Mouse (Mus musculus) embryonic facial prominence, embryonic 14.5 days (tissue): ENCODE measurements at regions not wholly inside any gene's neighbourhood (a gene's known extent, or its start where the extent isn't known, plus 50 kb on each side); places are given as distances from the start of the nearest gene placed in this dataset.

Source experiments
- ATAC-seq: fragments of 200-750 bp; cut with Nextera tagmentation; 2 replicates; pipeline ENCODE4 v1.8.0; 2017; ENCODE audit warnings: low read depth, moderate number of reproducible peaks, moderate TSS enrichment
- DNase-seq: peaks from one replicate; pipeline ENCODE4 v3.0.0-alpha.2; 2015; ENCODE audit warnings: low spot score
- H3K27ac ChIP-seq: fragments of 300-500 bp; sonication (generic); replicated peaks from 2 replicates; pipeline ENCODE4 v1.5.1; 2014; ENCODE audit warnings: low read depth, mild to moderate bottlenecking, low read length, moderate library complexity
- H3K27me3 ChIP-seq: fragments of 300-500 bp; sonication (generic); replicated peaks from 2 replicates; pipeline ENCODE4 v1.6.1; 2014; ENCODE audit warnings: low read length; ENCODE audit not compliant: control insufficient read depth, insufficient read depth
- H3K36me3 ChIP-seq: fragments of 300-500 bp; sonication (generic); 2 replicates; pipeline ENCODE4 v1.6.1; 2014; ENCODE audit warnings: low read length, mixed read lengths; ENCODE audit not compliant: control insufficient read depth, insufficient read depth
- H3K4me1 ChIP-seq: fragments of 300-500 bp; sonication (generic); 2 replicates; pipeline ENCODE4 v1.6.1; 2014; ENCODE audit warnings: antibody characterized with exemption, low read length; ENCODE audit not compliant: control insufficient read depth, insufficient read depth
- H3K4me2 ChIP-seq: fragments of 300-500 bp; sonication (generic); 2 replicates; pipeline ENCODE4 v1.6.1; 2014; ENCODE audit warnings: low read depth, mild to moderate bottlenecking, low read length, moderate library complexity, mixed read lengths
- H3K4me3 ChIP-seq: fragments of 300-500 bp; sonication (generic); 2 replicates; pipeline ENCODE4 v1.5.1; 2014; ENCODE audit warnings: low read depth, mild to moderate bottlenecking, low read length
- H3K9ac ChIP-seq: fragments of 300-500 bp; sonication (generic); 2 replicates; pipeline ENCODE4 v1.6.1; 2014; ENCODE audit warnings: low read depth, mild to moderate bottlenecking, low read length, moderate library complexity, mixed read lengths
- H3K9me3 ChIP-seq: fragments of 300-500 bp; sonication (generic); 2 replicates; pipeline ENCODE4 v1.6.1; 2016; ENCODE audit warnings: low read length; ENCODE audit not compliant: control insufficient read depth
- WGBS: fragments of 180-500 bp; shearing (Covaris S2); extraction: QIAGEN DNeasy Blood & Tissue Kit; methylation state at CpG from one replicate; pipeline ENCODE4 v1.1.7; 2014; 5-methylcytosine and 5-hydroxymethylcytosine counted together

DNA sequence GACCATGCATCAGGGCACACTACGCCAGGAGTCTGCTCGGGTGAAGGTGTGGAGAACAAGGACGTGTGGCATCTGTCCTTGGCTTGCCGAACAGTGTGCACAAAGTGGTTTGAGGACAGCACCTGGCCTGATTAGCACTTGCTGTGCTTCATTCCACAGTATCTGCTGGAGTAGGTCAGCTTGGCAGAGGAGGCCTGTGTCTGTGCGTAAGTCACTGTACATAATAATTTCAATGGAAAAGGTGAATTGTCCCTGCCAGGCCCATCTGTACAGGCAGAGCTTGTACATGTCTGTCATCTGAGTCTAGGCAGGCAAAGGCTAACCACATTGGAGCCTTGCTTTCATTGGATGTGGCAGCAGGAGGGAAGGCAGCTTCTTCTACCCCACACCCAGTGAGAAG is 979.5 kb upstream of the Car8 start:
- H3K4me1 ChIP-seq: no peaks in the 10 kb centered on the region
- H3K4me2 ChIP-seq: no peak overlapping the region
- 91% methylated on average over 5 of the region's 5 CpGs for WGBS
- no peak for DNase-seq
- no peaks in the 10 kb centered on the region for H3K36me3 ChIP-seq
- no peak overlapping the region for H3K27ac ChIP-seq
- H3K27me3 ChIP-seq: no peaks in the 10 kb centered on the region
- H3K9ac ChIP-seq: no peak overlapping the region
- H3K9me3 ChIP-seq: no peaks in the 10 kb centered on the region
- no peak overlapping the region for H3K4me3 ChIP-seq
- no peak for ATAC-seq

DNA sequence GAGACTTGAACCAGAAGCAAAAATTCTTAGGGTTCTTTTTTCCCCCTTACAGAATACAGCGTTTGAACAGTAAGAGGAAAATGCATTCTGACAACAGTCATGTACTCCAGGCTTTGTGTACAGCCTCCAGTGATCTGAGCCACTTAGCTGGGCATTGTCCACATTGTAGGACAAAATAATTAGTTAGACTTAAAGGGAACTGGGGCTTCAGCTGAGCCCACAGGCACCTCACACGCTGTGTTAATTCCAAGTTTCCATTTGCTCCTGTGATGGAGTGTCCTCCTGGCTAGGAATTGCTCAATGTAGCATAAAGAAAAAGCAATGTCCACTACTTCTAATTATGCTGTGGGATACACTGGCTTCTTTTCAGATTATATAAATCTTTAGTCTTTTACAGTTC is 969.8 kb upstream of the Car8 start:
- Histone ChIP-seq H3K9ac (no peak overlapping the region), H3K27ac (no peak overlapping the region), H3K4me2 (no peak overlapping the region), H3K27me3 (no peaks in the 10 kb centered on the region), H3K36me3 (no peaks in the 10 kb centered on the region), H3K4me3 (no peak overlapping the region), H3K4me1 (no peaks in the 10 kb centered on the region), H3K9me3 (no peaks in the 10 kb centered on the region)
- 63% methylated on average over 2 of the region's 2 CpGs for WGBS
- DNase-seq (peak; percentile 5), ATAC-seq (no peak)

DNA sequence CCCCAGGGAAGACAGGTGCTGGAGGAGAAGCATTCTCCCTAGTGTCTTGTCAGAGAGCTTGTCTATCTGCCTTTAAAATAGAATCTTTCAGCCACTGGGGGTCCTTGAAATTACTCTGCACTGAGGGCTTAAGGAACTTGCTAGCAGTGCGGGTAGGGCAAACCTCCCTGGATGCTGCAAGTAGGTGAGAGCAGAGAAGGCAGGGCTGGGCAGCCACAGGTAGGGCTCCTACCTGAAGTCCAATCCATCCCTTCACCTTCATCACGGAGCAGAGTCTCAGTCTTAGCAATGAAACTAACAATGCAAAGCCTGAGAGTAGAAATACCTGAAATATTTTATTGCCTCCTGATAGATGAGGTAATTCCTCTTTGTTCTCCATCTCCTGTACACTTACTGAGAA is 961.2 kb upstream of the Car8 start:
- Histone ChIP-seq H3K27ac (no peak overlapping the region), H3K9ac (no peak overlapping the region), H3K9me3 (no peaks in the 10 kb centered on the region), H3K27me3 (no peaks in the 10 kb centered on the region), H3K36me3 (no peaks in the 10 kb centered on the region), H3K4me3 (no peak overlapping the region), H3K4me2 (no peak overlapping the region), H3K4me1 (no peaks in the 10 kb centered on the region)
- WGBS: 70% methylated on average over 2 of the region's 2 CpGs
- ATAC-seq: peak; percentile 41; the same call in 1 of the 2 replicates
- DNase-seq: no peak

- WGBS: 50% methylated on average over 4 of the region's 4 CpGs
- H3K4me1 ChIP-seq: no peaks in the 10 kb centered on the region
- H3K4me2 ChIP-seq: no peak overlapping the region
- no peak overlapping the region for H3K27ac ChIP-seq
- DNase-seq (no peak), ATAC-seq (no peak)
- H3K9me3 ChIP-seq: no peaks in the 10 kb centered on the region
- H3K4me3 ChIP-seq: no peak overlapping the region
- H3K9ac ChIP-seq: no peak overlapping the region
- H3K27me3 ChIP-seq: no peaks in the 10 kb centered on the region
- no peaks in the 10 kb centered on the region for H3K36me3 ChIP-seq
Observed at GRCm38 (mm10) chr4:9196435-9196834, 957.6 kb upstream of the Car8 start.

GRCm38 (mm10) chr4:9193121-9193520 is 954.3 kb upstream of the Car8 start:
- 63% methylated on average over 6 of the region's 6 CpGs for WGBS
- ATAC-seq: no peak
- Histone ChIP-seq H3K36me3 (no peaks in the 10 kb centered on the region), H3K27ac (no peak overlapping the region), H3K9me3 (no peaks in the 10 kb centered on the region), H3K27me3 (no peaks in the 10 kb centered on the region), H3K9ac (0 out of 2 replicates have a peak overlapping the region, but pooled peaks have one; percentile 2), H3K4me2 (no peak overlapping the region), H3K4me1 (no peaks in the 10 kb centered on the region), H3K4me3 (no peak overlapping the region)
- DNase-seq: no peak

DNA sequence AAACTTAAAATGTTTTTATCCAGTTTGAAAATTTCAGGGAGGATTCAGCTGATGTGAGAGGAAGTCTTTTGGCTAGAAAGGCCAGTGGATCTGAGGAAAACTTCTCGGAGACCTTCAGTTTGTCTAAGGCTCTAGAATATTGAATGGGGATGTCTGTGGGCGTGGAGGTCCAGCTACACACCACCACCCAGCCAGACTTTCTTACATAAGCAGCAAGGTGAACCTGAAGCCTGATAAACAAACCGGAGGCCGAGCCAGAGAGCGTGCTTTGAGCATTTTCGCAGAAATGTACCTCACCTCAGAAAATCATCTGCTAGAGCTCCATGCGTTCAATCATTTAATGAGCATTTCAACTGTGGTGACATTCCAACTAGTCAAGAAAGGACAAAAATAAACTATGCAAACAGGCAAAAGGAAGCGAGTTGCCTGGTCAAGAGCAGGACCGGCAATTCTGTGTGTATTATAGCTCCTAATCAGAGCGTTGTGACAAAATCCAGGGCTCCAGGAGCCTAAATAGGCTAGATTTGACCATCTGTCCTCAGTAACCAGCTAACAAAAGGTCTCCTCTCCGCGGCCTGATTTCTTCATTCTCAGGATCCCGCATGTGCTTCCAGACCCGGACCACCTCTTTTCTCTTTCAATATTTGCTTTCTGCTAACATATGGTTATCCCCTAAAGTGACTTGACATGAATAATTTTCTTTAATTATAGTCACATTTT is 946.5 kb upstream of the Car8 start:
- peak overlapping the region; percentile 53 for H3K4me2 ChIP-seq
- no peaks in the 10 kb centered on the region for H3K9me3 ChIP-seq
- H3K36me3 ChIP-seq: no peaks in the 10 kb centered on the region
- ATAC-seq: no peak
- H3K4me1 ChIP-seq: peaks cover 11% of the 10 kb centered on the region
- no peak overlapping the region for H3K9ac ChIP-seq
- H3K4me3 ChIP-seq: peak overlapping the region; percentile 17
- 45% methylated on average over 14 of the region's 14 CpGs for WGBS
- DNase-seq: no peak
- no peaks in the 10 kb centered on the region for H3K27me3 ChIP-seq
- no peak overlapping the region for H3K27ac ChIP-seq

GRCm38 (mm10) chr4:9184451-9185121 is 945.7 kb upstream of the Car8 start:
- ATAC-seq: peak; percentile 63

GRCm38 (mm10) chr4:9174365-9174764 is 935.5 kb upstream of the Car8 start:
- Histone ChIP-seq H3K4me3 (no peak overlapping the region), H3K4me1 (no peaks in the 10 kb centered on the region), H3K4me2 (no peak overlapping the region), H3K36me3 (no peaks in the 10 kb centered on the region), H3K27me3 (no peaks in the 10 kb centered on the region), H3K9ac (no peak overlapping the region), H3K27ac (no peak overlapping the region), H3K9me3 (no peaks in the 10 kb centered on the region)
- DNase-seq: no peak
- ATAC-seq: no peak
- 47% methylated on average over 1 of the region's 1 CpGs for WGBS

More at GRCm38 (mm10) chr4:9184451-9185121, 945.7 kb upstream of the Car8 start:
- Histone ChIP-seq H3K4me2 (peak overlapping the region; percentile 53), H3K9me3 (no peaks in the 10 kb centered on the region), H3K4me1 (peaks cover 11% of the 10 kb centered on the region), H3K4me3 (peak overlapping the region; percentile 17), H3K36me3 (no peaks in the 10 kb centered on the region), H3K9ac (no peak overlapping the region), H3K27ac (no peak overlapping the region), H3K27me3 (no peaks in the 10 kb centered on the region)
- peak; percentile 47 for DNase-seq
- WGBS: 1% methylated on average over 12 of the region's 12 CpGs

DNA sequence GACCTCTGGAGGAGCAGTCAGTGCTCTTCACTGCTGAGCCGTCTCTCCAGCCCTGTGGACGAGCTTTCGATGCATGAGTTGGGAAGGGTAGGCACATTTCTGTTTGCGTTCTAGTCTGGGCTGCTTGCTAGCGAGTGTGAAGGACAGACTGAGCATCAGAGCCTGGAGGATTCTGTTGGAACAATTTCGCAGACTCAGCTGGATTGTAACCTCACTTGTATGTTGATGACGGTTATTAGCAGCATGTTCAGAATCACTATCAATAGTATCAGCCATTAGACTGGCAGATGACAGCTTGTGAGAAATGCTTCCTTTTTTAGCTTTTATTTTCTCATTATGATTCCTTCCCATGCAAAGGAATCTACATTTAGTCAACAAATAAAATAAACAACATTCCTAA is 923.5 kb upstream of the Car8 start:
- no peaks in the 10 kb centered on the region for H3K36me3 ChIP-seq
- no peaks in the 10 kb centered on the region for H3K27me3 ChIP-seq
- 81% methylated on average over 7 of the region's 7 CpGs for WGBS
- DNase-seq (no peak), ATAC-seq (no peak)
- no peaks in the 10 kb centered on the region for H3K4me1 ChIP-seq
- no peaks in the 10 kb centered on the region for H3K9me3 ChIP-seq
- no peak overlapping the region for H3K4me2 ChIP-seq
- no peak overlapping the region for H3K27ac ChIP-seq
- H3K4me3 ChIP-seq: no peak overlapping the region
- H3K9ac ChIP-seq: no peak overlapping the region
